Mouse (Mus musculus): ENCODE measurements around the gene 5730596B20Rik. TPM values are rescaled to one million over a fixed set of nuclear protein-coding genes. Genes with fewer than 3 reads are reported as not detected.

Gene 5730596B20Rik
- not detected for total RNA-seq (2021)
- long read RNA-seq, experiment 1, result 0 reads
- long read RNA-seq, experiment 2, result 0 reads

- no peak for DNase-seq (ENCODE audit: low spot score)
Measured at GRCm38 (mm10) chr6:52177061-52177735, at the start of gene 5730596B20Rik. Gene 5730596B20Rik (plus strand): TSS chr6:52177498.

- no peak for DNase-seq (ENCODE audit: low spot score)
Measured at GRCm38 (mm10) chr6:52137841-52138535, 39.3 kb upstream of the 5730596B20Rik start.

DNA sequence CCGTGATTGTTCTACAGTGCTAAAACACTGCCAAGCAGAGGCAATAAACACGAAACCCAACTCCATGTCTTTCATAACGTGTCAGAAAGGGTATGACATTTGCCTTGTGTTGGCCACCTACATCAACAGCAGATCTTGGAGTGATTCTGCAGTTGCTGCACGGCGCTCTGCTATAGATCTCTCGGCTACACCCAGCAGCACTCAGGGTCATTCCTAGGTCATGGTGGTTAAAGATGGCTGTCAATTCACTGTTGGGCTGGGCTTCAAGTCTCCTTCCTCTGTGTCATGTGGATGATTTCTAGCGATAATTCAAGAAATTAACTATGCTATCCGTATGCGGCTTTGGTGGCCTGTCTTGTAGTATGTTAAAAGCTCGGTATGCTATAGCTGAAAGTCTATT lies 38.7 kb upstream of the 5730596B20Rik start:
- no peak for DNase-seq (ENCODE audit: low spot score)

- DNase-seq (ENCODE audit: low spot score), result no peak
Measured at GRCm38 (mm10) chr6:52139115-52139514, 38.2 kb upstream of the 5730596B20Rik start.

DNA sequence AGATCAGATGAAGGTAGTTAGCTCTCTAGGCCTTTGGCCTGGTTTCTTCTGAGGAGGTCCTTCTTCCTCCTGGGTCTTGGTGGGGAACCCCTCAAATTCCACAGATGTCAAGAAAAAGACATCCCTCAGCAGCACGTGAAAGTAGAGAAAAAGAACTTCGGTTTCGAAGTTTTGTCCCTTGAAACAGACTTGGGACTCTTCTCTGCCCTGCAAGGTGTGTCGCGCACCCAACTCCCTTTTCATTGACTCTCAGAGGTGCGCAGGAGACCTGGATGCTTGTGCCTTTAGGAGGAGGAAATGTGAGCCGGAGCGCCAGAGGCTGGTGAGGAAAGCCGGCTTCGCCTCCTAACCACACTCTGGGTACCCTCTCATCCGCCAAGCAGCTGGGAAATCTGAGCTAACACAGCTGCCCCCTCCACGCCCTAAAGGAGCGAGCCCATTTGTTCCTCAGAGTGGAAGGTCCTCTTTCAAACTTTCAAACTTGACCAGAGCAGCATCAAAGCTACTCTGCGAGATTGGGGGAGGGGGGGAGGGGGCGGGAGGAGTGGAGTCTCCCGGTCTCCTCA lies 26.8 kb upstream of the 5730596B20Rik start:
- no peak for DNase-seq (ENCODE audit: low spot score)

GRCm38 (mm10) chr6:52151571-52151970 lies 25.7 kb upstream of the 5730596B20Rik start:
- no peak for DNase-seq (ENCODE audit: low spot score)

- DNase-seq (ENCODE audit: low spot score), result no peak
Measured at GRCm38 (mm10) chr6:52152226-52153193, 24.8 kb upstream of the 5730596B20Rik start.

DNA sequence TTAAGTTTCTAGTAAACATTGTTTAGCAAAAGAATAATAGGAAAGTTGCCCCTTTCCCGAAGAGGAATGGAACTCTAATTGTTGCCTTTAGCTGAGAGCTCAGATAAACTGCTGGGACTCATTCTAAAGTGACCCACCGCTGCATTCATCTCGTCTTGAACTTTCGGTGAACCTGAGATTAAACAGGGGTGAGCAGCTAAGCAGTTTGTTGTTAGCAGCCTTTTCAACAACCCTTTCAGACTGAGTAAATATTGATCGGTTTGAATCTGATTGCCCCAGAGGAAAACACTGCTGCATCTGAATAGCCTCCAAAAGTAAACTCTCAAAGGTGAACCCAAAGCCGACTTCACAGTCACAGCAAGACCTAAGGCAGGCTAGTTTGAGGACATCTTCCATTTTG lies 24.0 kb upstream of the 5730596B20Rik start:
- DNase-seq (ENCODE audit: low spot score), result no peak

- DNase-seq (ENCODE audit: low spot score), result no peak
Measured at GRCm38 (mm10) chr6:52154044-52154443, 23.3 kb upstream of the 5730596B20Rik start.

DNA sequence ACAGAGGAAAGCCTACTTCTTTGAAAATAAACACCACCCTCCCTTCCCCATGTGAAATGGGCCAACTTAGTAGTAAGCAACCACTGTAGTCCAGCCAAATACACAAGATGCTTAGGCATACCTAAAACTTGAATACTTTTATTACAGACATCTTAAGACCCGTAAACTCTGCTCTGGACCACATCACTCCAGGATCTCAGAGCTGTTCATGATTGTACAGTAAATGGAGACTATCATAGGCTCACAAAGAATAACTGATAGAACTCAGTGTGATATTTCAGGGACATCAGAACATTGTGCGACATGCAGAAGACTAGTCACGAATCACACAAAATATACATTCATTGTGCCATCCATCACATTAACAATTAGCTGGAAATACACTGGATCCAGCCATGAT lies 21.8 kb upstream of the 5730596B20Rik start:
- DNase-seq (ENCODE audit: low spot score), result no peak

DNA sequence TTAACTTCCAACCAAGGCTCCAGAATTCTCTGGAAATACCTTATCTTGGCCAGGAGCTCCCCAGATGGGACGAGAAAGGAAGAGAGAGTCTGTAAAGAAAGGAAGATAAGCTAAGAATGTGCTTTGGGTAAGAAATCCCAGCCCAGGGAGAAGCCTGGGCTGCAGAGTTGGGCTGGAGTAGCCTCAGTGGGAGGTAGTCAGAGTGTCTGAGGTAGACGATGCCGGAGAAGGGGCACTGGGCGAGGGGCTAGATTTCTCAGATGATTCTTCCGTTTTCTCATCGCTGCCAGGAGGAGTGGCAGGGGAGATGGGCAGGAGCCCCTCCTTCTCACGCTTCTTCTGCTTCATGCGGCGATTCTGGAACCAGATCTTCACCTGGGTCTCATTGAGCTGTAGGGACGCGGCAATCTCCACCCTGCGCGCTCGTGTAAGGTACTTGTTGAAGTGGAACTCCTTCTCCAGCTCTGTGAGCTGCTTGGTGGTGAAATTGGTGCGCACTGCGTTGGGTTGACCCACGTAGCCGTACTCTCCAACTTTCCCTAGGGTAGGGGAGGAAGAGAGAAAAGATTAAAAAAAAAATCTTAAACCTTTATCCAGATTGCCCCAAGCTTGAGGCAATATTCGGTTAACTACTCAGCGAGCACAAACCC lies 20.6 kb upstream of the 5730596B20Rik start:
- DNase-seq (ENCODE audit: low spot score), result no peak

GRCm38 (mm10) chr6:52157466-52158275 lies 19.6 kb upstream of the 5730596B20Rik start:
- no peak for DNase-seq (ENCODE audit: low spot score)

- peak; percentile 71 for DNase-seq (ENCODE audit: low spot score)
Measured at GRCm38 (mm10) chr6:52158276-52159051, 18.8 kb upstream of the 5730596B20Rik start, which contains the start of gene Hoxa1. Gene Hoxa1 (minus strand): TSS chr6:52158317.

DNA sequence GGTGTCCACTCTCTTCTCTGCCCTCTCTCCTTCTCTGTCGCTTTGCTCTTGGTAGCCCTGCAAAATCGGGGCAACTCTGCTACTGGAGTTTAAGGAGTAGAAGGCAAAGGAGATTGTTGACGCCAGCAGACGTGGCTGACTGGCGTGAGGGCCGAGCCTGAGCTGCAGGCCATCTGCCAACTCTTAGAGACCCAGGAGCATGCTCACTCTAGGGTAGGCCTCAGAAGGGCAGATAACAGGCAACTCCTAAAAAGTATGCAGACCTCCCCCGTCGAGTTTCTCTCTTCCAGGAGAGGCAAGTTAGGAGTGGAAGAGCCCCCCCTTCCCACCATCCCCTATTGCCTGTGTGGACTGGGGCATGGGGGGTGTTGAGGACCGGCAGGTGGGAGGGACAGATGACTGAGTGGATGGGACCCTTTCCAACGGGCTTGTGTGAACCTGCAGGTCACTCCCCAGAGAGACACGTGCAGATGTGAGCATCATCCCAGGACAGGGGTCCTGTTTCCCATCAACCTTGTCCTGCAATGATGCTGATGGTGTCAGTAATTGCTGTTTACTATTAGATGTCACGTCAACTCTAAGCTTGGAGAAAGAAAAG lies 18.0 kb upstream of the 5730596B20Rik start:
- no peak for DNase-seq (ENCODE audit: low spot score)

- no peak for DNase-seq (ENCODE audit: low spot score)
Measured at GRCm38 (mm10) chr6:52159979-52160378, 17.3 kb upstream of the 5730596B20Rik start.

GRCm38 (mm10) chr6:52160511-52161335 lies 16.6 kb upstream of the 5730596B20Rik start:
- no peak for DNase-seq (ENCODE audit: low spot score)

DNA sequence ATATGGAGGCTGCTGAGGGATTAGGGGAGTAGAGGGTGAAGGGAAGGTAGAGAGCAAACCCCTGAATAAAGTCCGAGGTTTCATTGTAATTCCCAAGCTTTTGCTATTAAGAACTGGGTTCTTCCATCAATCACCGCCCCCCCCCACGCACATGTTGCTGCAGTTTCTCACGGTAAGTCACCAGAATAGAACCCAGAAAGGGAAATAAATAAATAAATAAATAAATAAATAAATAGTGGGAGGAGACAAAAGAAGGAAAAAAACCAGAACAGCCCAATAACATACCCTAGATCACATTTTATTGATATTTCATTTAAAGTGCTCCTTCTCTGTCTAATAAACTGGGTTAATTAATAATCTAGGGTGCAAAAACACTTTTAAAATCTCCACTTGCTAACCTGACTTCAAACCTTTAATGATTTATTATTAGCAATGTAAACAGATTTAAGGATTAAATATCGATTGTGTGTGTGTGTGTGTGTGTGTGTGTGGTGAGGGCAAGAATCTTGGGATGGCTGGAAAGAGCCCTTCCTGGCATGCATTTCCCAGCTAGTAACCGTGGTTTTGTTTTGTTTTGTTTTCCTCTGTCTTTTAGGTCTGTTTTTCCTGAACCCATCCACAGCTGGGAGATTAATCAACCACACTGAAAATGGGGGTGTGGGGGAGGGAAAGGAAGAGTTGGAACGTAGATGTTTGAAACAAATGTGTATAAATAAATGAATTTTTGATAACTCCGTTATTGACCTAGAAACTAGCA lies 15.8 kb upstream of the 5730596B20Rik start:
- no peak for DNase-seq (ENCODE audit: low spot score)
